Mouse (Mus musculus) ES-Bruce4 (cell line): ENCODE measurements around the gene Ccser1.

Experiments
- CTCF ChIP-seq: IDR thresholded peaks from one replicate; pipeline ENCODE4 v1.8.1; 2011; ENCODE audit warnings: low read depth, low read length
- EP300 ChIP-seq: IDR thresholded peaks from 2 replicates; pipeline ENCODE4 v1.6.1; 2011; ENCODE audit warnings: low read depth, low read length; ENCODE audit not compliant: insufficient read depth
- POLR2A ChIP-seq: IDR thresholded peaks from one replicate; pipeline ENCODE4 v1.8.1; 2011; ENCODE audit warnings: low read length; ENCODE audit not compliant: insufficient read depth

DNA sequence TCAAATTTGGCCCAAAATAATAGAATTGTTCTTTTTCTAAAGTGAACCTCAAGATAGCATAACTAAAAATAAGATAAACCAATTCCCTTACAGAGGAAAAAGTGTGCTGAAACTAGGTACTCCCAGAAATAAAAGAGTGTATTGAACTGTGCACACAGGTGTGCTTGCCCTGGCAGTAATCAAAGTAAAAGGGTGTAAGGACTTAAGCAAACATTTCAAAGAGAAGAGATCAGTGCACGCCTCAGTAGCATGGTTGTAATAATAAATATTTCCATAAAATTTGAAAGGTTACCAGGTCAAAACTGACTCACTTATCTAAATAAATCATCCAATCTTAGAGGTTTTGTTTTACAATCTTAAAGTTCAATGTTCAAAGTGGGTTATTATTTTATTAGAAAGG is 1083.8 kb downstream of the Ccser1 start:
- TF ChIP-seq CTCF (no peak), POLR2A (no peak), EP300 (no peak)
